ENCODE assay signal across 9 mouse cellular contexts in the genomic region with DNA sequence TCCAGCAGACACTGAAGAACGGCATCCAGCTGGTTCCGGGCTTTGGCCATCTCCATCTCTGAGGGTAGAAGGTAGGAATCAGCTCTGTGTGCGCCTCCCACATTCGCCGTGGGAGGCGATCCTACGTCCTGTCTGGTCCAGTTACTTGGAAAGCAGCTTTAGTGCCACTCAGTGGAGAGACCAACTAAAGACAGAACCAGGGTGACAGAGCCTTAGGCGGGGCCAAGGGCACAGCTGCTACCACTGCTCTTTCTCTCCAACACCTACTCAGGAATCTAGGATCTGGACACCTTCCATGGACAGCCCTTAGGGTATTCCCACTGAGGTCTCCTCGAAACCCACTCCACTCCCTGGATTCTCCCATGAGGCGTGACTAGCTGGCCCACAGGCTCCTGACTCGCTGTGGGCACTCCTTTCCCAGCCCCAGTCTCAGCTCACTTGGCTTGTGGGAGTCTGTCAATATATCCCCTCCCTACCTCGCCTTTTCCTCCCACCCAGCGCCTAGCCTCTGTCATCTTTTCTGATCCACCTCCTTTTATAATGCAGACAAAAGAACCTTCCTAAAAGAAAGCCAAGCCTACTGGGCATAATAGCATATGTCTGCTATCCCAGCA. TPM values are rescaled to one million over a fixed set of nuclear protein-coding genes. Genes with fewer than 3 reads are reported as not detected.
DNase-seq lines count a peak whose midpoint lies in the region; ATAC-seq lines count a peak whose summit lies in the region.
"Had no signal": no experiment of that assay in that cellular context is flagged by ENCODE, and none has a peak within 500 bp of the region (broad histone marks: within the 10 kb centered on the region; RNA-seq: fewer than 3 reads in every experiment).

No protein-coding gene starts in this region.

- peak overlapping the region; percentile 97 for H3K4me2 ChIP-seq in stomach, embryonic 16.5 days (ENCODE audit: low read depth, low read length)

- peaks cover 59% of the 10 kb centered on the region for H3K36me3 ChIP-seq in megakaryocyte, embryonic 14.5 days (replicated peaks; ENCODE audit: low read length)
- H3K36me3 ChIP-seq in limb, embryonic 10.5 days = peaks cover 47% of the 10 kb centered on the region
- peaks cover 8% of the 10 kb centered on the region; the same call in 1 of the 2 replicates for H3K36me3 ChIP-seq in stomach, embryonic 16.5 days (ENCODE audit: control insufficient read depth, insufficient read depth, low read length)

- no peaks in the 10 kb centered on the region for H3K27me3 ChIP-seq in megakaryocyte, embryonic 14.5 days (replicated peaks)
- H3K27me3 ChIP-seq in limb, embryonic 10.5 days (ENCODE audit: low read depth, poor library complexity, severe bottlenecking) = no peaks in the 10 kb centered on the region
- no peaks in the 10 kb centered on the region for H3K27me3 ChIP-seq in stomach, embryonic 16.5 days (ENCODE audit: control insufficient read depth, insufficient read depth, low read length)

- peak overlapping the region; percentile 96 for H3K4me3 ChIP-seq in megakaryocyte, embryonic 14.5 days (replicated peaks)
- peak overlapping the region; percentile 68 for H3K4me3 ChIP-seq in limb, embryonic 10.5 days
- H3K4me3 ChIP-seq in stomach, embryonic 16.5 days (replicated peaks; ENCODE audit: low read length) = peak overlapping the region; percentile 60

- H3K27ac ChIP-seq in limb, embryonic 10.5 days = no peak overlapping the region
- peak overlapping the region; percentile 60 for H3K27ac ChIP-seq in stomach, embryonic 16.5 days (ENCODE audit: low read length)

- H3K4me1 ChIP-seq in megakaryocyte, embryonic 14.5 days = peaks cover 70% of the 10 kb centered on the region
- peaks cover 42% of the 10 kb centered on the region for H3K4me1 ChIP-seq in limb, embryonic 10.5 days
- H3K4me1 ChIP-seq in stomach, embryonic 16.5 days (ENCODE audit: control insufficient read depth, insufficient read depth, low read length) = peaks cover 23% of the 10 kb centered on the region

- 95% methylated on average over 13 of the region's 13 CpGs for WGBS in limb, embryonic 10.5 days
- WGBS in stomach, embryonic 16.5 days = 83% methylated on average over 13 of the region's 13 CpGs

- DNase-seq in adrenal gland, adult 2 months = peak; percentile 46
- no peak for DNase-seq in adrenal gland, postnatal 10 days
- no peak for DNase-seq in limb, embryonic 10.5 days (ENCODE audit: low spot score)
- no peak for DNase-seq in gastrocnemius, postnatal 4 days (ENCODE audit: low spot score in 2 of 2)
- DNase-seq in thymus, postnatal 25 days = no peak
- DNase-seq: right cerebral cortex, postnatal 14 days had no signal

- no peak for ATAC-seq in megakaryocyte, adult 5-6 weeks (ENCODE audit: poor library complexity, severe bottlenecking)
- ATAC-seq in stomach, embryonic 16.5 days (ENCODE audit: insufficient read depth, low FRiP score) = no peak

- peak overlapping the region; percentile 74 for H3K9ac ChIP-seq in stomach, embryonic 16.5 days (ENCODE audit: low read length)

- H3K9me3 ChIP-seq in megakaryocyte, embryonic 14.5 days = no peaks in the 10 kb centered on the region
- H3K9me3 ChIP-seq in limb, embryonic 10.5 days (replicated peaks) = no peaks in the 10 kb centered on the region
- H3K9me3 ChIP-seq in stomach, embryonic 16.5 days (replicated peaks; ENCODE audit: control insufficient read depth, low read length) = no peaks in the 10 kb centered on the region

RNA-seq across cellular contexts. Expression of gene Lin37, which starts 1.6 kb away (rescaled TPM):
- 10 to 100 TPM; 43.7 to 71.4 TPM for total RNA-seq in adrenal gland, adult 2 months (2021)
- 47.5 and 53.5 TPM in 2 replicates for polyA plus RNA-seq in adrenal gland, adult 2 months (2012; rRNA removed)
- 10 to 100 TPM; 34.4 to 40.5 TPM for total RNA-seq in adrenal gland, postnatal 10 days (2021)
- 49.3 and 62.3 TPM in 2 replicates for polyA plus RNA-seq in megakaryocyte, embryonic 14.5 days (2012; ENCODE audit: insufficient read depth, low replicate concordance)
- total RNA-seq in megakaryocyte, adult 5-6 weeks (2015) = 54.7 and 64.1 TPM in 2 replicates
- total RNA-seq in megakaryocyte, adult 5-6 weeks (2017) = 13.0 and 22.4 TPM in 2 replicates
- polyA plus RNA-seq in limb, embryonic 10.5 days (2016; fragmentation: Nextera tagmentation; extraction: Ambion mirVana) = 42.5 and 45.6 TPM in 2 replicates
- polyA plus RNA-seq in stomach, embryonic 16.5 days (2015; fragmentation: Nextera tagmentation; extraction: Ambion mirVana) = 53.8 and 58.5 TPM in 2 replicates
- 10 to 100 TPM; 17.3 to 18.6 TPM for total RNA-seq in gastrocnemius, postnatal 4 days (2021)

RNA-seq across cellular contexts. Expression of gene U2af1l4, which starts 5.1 kb away (rescaled TPM):
- total RNA-seq in adrenal gland, adult 2 months (2021) = 10 to 100 TPM; 73.3 to 92.5 TPM
- polyA plus RNA-seq in adrenal gland, adult 2 months (2012; rRNA removed) = 80.1 and 92.3 TPM in 2 replicates
- total RNA-seq in adrenal gland, postnatal 10 days (2021) = 10 to 100 TPM; 61.4 to 71.1 TPM
- polyA plus RNA-seq in megakaryocyte, embryonic 14.5 days (2012; ENCODE audit: insufficient read depth, low replicate concordance) = 52.8 and 64.1 TPM in 2 replicates
- total RNA-seq in megakaryocyte, adult 5-6 weeks (2015) = 15.2 and 19.6 TPM in 2 replicates
- total RNA-seq in megakaryocyte, adult 5-6 weeks (2017) = 63.3 and 69.7 TPM in 2 replicates
- polyA plus RNA-seq in limb, embryonic 10.5 days (2016; fragmentation: Nextera tagmentation; extraction: Ambion mirVana) = 92.5 and 100 TPM in 2 replicates
- polyA plus RNA-seq in stomach, embryonic 16.5 days (2015; fragmentation: Nextera tagmentation; extraction: Ambion mirVana) = 73.4 and 80.7 TPM in 2 replicates
- 10 to 100 TPM; 55.6 to 62.4 TPM for total RNA-seq in gastrocnemius, postnatal 4 days (2021)

RNA-seq across cellular contexts. Expression of gene Gm49396, which starts 5.1 kb away (rescaled TPM):
- total RNA-seq in adrenal gland, adult 2 months (2021) = 1 to 10 TPM; 3.6 to 4.8 TPM
- polyA plus RNA-seq in adrenal gland, adult 2 months (2012; rRNA removed) = 0.93 and 1.7 TPM in 2 replicates
- 1 to 10 TPM; 2.4 to 7.1 TPM for total RNA-seq in adrenal gland, postnatal 10 days (2021)
- polyA plus RNA-seq in megakaryocyte, embryonic 14.5 days (2012; ENCODE audit: insufficient read depth, low replicate concordance) = 0.70 TPM in 1 of 2 replicates, not detected in the other
- 1.0 and 2.1 TPM in 2 replicates for total RNA-seq in megakaryocyte, adult 5-6 weeks (2015)
- total RNA-seq in megakaryocyte, adult 5-6 weeks (2017) = 3.6 and 3.8 TPM in 2 replicates
- 13.4 and 15.3 TPM in 2 replicates for polyA plus RNA-seq in limb, embryonic 10.5 days (2016; fragmentation: Nextera tagmentation; extraction: Ambion mirVana)
- polyA plus RNA-seq in stomach, embryonic 16.5 days (2015; fragmentation: Nextera tagmentation; extraction: Ambion mirVana) = 12.6 and 14.6 TPM in 2 replicates
- 1 to 10 TPM; 2.6 to 2.9 TPM for total RNA-seq in gastrocnemius, postnatal 4 days (2021)

RNA-seq across cellular contexts. Expression of gene Psenen, which starts 5.4 kb away (rescaled TPM):
- total RNA-seq in adrenal gland, adult 2 months (2021) = 100 to 1,000 TPM; 185 to 190 TPM
- polyA plus RNA-seq in adrenal gland, adult 2 months (2012; rRNA removed) = 88.6 and 123 TPM in 2 replicates
- 100 to 1,000 TPM; 119 to 128 TPM for total RNA-seq in adrenal gland, postnatal 10 days (2021)
- polyA plus RNA-seq in megakaryocyte, embryonic 14.5 days (2012; ENCODE audit: insufficient read depth, low replicate concordance) = 21.1 and 77.9 TPM in 2 replicates
- total RNA-seq in megakaryocyte, adult 5-6 weeks (2015) = 216 and 221 TPM in 2 replicates
- total RNA-seq in megakaryocyte, adult 5-6 weeks (2017) = 154 and 162 TPM in 2 replicates
- polyA plus RNA-seq in limb, embryonic 10.5 days (2016; fragmentation: Nextera tagmentation; extraction: Ambion mirVana) = 120 and 121 TPM in 2 replicates
- 137 and 156 TPM in 2 replicates for polyA plus RNA-seq in stomach, embryonic 16.5 days (2015; fragmentation: Nextera tagmentation; extraction: Ambion mirVana)
- 100 to 1,000 TPM in 1 of 2 experiments, 10 to 100 TPM in 1; 87.0 to 103 TPM for total RNA-seq in gastrocnemius, postnatal 4 days (2021)

RNA-seq across cellular contexts. Expression of gene Proser3, which starts 5.9 kb away (rescaled TPM):
- 1 to 10 TPM; 6.8 to 7.0 TPM for total RNA-seq in adrenal gland, adult 2 months (2021)
- polyA plus RNA-seq in adrenal gland, adult 2 months (2012; rRNA removed) = 10.4 and 10.8 TPM in 2 replicates
- 10 to 100 TPM in 1 of 2 experiments, 1 to 10 TPM in 1; 5.3 to 10.1 TPM for total RNA-seq in adrenal gland, postnatal 10 days (2021)
- 11.6 and 51.8 TPM in 2 replicates for polyA plus RNA-seq in megakaryocyte, embryonic 14.5 days (2012; ENCODE audit: insufficient read depth, low replicate concordance)
- 3.6 and 6.6 TPM in 2 replicates for total RNA-seq in megakaryocyte, adult 5-6 weeks (2015)
- total RNA-seq in megakaryocyte, adult 5-6 weeks (2017) = 2.4 and 2.6 TPM in 2 replicates
- 17.8 and 21.6 TPM in 2 replicates for polyA plus RNA-seq in limb, embryonic 10.5 days (2016; fragmentation: Nextera tagmentation; extraction: Ambion mirVana)
- polyA plus RNA-seq in stomach, embryonic 16.5 days (2015; fragmentation: Nextera tagmentation; extraction: Ambion mirVana) = 10.3 and 12.6 TPM in 2 replicates
- total RNA-seq in gastrocnemius, postnatal 4 days (2021) = 10 to 100 TPM; 10.1 to 10.4 TPM
